Mouse (Mus musculus): ENCODE results near the gene Cep85l.

DNA sequence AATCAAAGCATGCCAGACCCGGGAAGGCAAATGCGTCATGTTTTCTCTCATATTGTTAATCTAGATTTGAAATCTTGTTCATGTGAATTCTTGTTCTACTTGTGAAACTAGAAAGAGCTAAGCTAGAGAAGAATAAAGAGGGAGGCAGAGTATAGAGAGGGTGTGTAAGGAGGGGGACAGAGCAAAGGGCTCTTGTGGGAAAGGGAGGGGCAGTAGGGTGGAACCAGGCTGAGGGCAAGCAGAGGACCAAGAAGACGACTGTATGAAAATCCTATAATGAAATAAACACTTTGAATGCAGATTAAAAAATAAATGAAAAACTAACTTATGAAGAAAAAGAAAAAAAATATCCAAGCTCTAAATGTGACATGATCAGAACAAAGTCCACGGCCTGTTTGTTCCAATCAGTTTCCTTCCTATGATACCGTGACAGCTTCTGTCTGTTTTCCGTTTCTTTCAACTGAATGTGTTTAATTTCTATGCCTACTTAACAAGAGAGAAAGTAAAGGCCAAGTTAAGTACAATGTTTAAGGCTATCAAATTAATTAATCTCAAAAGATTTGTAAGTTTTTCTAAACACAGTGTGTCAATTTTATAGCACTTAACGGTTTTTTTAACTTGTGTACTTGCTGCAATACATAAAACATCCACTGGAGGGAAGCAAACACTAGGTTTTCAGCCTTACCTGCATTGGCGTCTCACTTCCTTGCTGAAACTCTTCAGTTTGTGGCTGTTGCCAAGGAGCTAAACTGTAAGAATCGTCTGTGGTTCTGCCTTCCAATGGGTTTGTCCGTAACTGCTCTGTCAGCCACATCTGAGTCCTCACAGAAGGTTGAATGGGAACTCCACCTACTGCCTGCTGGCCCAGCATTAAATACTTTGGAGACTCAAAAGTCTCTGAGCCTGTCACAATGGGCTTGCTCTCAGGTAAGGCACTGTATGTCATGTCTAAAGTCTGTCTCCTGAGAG is 31.7 kb downstream of the Cep85l start:
- TF ChIP-seq CTCF (IDR thresholded peaks at IDR 0.05; ENCODE audit: control insufficient read depth, insufficient read depth, low read length) (peak; percentile 34; the same call in 1 of the 2 replicates), POLR2A (IDR thresholded peaks at IDR 0.05; ENCODE audit: borderline replicate concordance, control insufficient read depth, low read depth, low read length) (no peak)

Data from bone marrow, adult 2 months (tissue).